Mouse (Mus musculus): ENCODE data around the gene Mknk1. TPM values are rescaled to one million over a fixed set of nuclear protein-coding genes. Genes with fewer than 3 reads are reported as not detected.

Mknk1 gene
- polyA plus RNA-seq, 1 experiment from 2014 or later: 23.3 TPM

GRCm38 (mm10) chr4:115848083-115848482 is 9.1 kb downstream of the Mknk1 start:
- Histone ChIP-seq H3K36me3 (peaks cover 28% of the 10 kb centered on the region), H3K27ac (no peak overlapping the region), H3K4me3 (replicated peaks) (no peak overlapping the region), H3K9me3 (no peaks in the 10 kb centered on the region), H3K9ac (replicated peaks) (no peak overlapping the region), H3K4me2 (replicated peaks) (no peak overlapping the region), H3K4me1 (replicated peaks) (no peaks in the 10 kb centered on the region; the same call in 1 of the 2 replicates), H3K27me3 (no peaks in the 10 kb centered on the region)
- 96% methylated on average over 1 of the region's 1 CpGs for WGBS
- no peak for ATAC-seq

DNA sequence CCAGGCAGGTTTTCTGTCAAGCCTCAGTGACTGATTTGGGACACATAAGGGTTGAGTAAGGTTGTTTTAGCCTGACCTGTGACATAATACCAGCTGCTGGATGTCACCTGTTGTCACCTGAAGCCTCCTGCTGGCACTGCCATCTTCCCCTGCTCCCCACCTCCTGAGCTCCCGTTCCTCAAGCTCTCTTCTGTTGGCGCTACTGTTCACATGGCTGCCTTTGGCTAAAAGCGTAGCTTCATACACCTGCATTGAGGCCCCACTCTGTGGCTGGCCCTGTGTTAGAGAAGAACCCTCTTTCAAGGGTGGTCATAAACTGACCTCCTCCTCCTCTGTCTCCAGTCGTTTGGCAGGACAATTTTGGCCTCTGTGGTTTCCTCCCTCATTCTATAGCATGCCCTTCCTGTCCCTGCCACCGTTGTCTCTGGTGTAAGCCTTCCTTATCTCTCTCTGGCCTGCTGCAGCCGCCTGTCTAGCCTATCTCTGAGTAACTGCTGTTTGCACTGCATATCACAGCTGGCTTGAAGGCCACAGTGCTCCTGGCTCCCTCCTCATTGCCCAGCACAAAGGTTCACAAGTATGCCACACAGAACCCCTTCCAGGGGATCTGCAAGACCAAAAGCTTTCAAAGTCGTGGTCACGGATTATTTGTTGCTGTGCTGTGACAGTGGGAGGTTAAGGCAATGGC is 10.1 kb downstream of the Mknk1 start:
- Histone ChIP-seq H3K4me2 (replicated peaks) (no peak overlapping the region), H3K36me3 (peaks cover 28% of the 10 kb centered on the region), H3K4me3 (replicated peaks) (no peak overlapping the region), H3K27me3 (no peaks in the 10 kb centered on the region), H3K4me1 (replicated peaks) (peaks cover 4% of the 10 kb centered on the region), H3K9ac (replicated peaks) (no peak overlapping the region), H3K27ac (no peak overlapping the region), H3K9me3 (no peaks in the 10 kb centered on the region)
- no peak for ATAC-seq
- 73% methylated on average over 8 of the region's 8 CpGs for WGBS

DNA sequence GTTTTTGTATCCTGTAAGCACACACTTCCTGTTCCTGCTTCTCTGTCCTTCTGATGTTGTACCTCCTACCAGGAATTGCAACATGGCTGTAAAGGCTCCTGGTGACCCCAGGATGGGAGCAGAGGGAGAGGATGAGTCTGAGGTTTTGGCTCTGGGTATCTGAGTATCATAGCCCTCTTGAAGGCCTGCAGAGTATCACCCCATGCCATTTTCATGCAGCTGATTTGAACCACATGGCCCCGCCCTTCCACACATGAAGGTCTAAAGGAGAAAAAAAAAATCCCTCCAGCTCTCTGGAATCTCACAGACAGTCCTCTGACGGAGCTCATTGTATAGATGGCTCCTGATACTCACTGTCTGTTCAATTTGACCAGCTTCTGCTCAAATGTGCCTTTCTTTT is 11.1 kb downstream of the Mknk1 start:
- Histone ChIP-seq H3K36me3 (peaks cover 28% of the 10 kb centered on the region), H3K4me3 (replicated peaks) (no peak overlapping the region), H3K27me3 (no peaks in the 10 kb centered on the region), H3K9ac (replicated peaks) (no peak overlapping the region), H3K4me2 (replicated peaks) (no peak overlapping the region), H3K27ac (no peak overlapping the region), H3K4me1 (replicated peaks) (peaks cover 14% of the 10 kb centered on the region), H3K9me3 (no peaks in the 10 kb centered on the region)
- 74% methylated on average over 2 of the region's 2 CpGs for WGBS
- no peak for ATAC-seq

- Histone ChIP-seq H3K36me3 (peaks cover 28% of the 10 kb centered on the region), H3K4me3 (replicated peaks) (no peak overlapping the region), H3K9ac (replicated peaks) (no peak overlapping the region), H3K4me2 (replicated peaks) (no peak overlapping the region), H3K4me1 (replicated peaks) (peaks cover 19% of the 10 kb centered on the region), H3K27me3 (no peaks in the 10 kb centered on the region), H3K9me3 (no peaks in the 10 kb centered on the region), H3K27ac (no peak overlapping the region)
- WGBS: 76% methylated on average over 2 of the region's 2 CpGs
- ATAC-seq: no peak
Observed at GRCm38 (mm10) chr4:115850631-115851030, 11.6 kb downstream of the Mknk1 start.

GRCm38 (mm10) chr4:115851569-115851968 is 12.6 kb downstream of the Mknk1 start:
- H3K4me1 ChIP-seq (replicated peaks): peaks cover 28% of the 10 kb centered on the region
- no peak overlapping the region for H3K4me2 ChIP-seq (replicated peaks)
- no peaks in the 10 kb centered on the region for H3K9me3 ChIP-seq
- WGBS: 88% methylated on average over 6 of the region's 6 CpGs
- H3K36me3 ChIP-seq: peaks cover 28% of the 10 kb centered on the region
- H3K27me3 ChIP-seq: no peaks in the 10 kb centered on the region
- ATAC-seq: no peak
- H3K4me3 ChIP-seq (replicated peaks): no peak overlapping the region
- no peak overlapping the region for H3K27ac ChIP-seq
- no peak overlapping the region for H3K9ac ChIP-seq (replicated peaks)

- H3K9me3 ChIP-seq: no peaks in the 10 kb centered on the region
- H3K4me2 ChIP-seq (replicated peaks): no peak overlapping the region
- no peaks in the 10 kb centered on the region for H3K27me3 ChIP-seq
- peaks cover 35% of the 10 kb centered on the region for H3K36me3 ChIP-seq
- peaks cover 38% of the 10 kb centered on the region for H3K4me1 ChIP-seq (replicated peaks)
- ATAC-seq: no peak
- peak overlapping the region; percentile 68; the same call in 1 of the 2 replicates for H3K27ac ChIP-seq
- WGBS: 48% methylated on average over 6 of the region's 6 CpGs
- H3K9ac ChIP-seq (replicated peaks): no peak overlapping the region
- no peak overlapping the region for H3K4me3 ChIP-seq (replicated peaks)
Observed at GRCm38 (mm10) chr4:115855100-115855499, 16.1 kb downstream of the Mknk1 start.

GRCm38 (mm10) chr4:115855609-115856008 is 16.6 kb downstream of the Mknk1 start:
- Histone ChIP-seq H3K36me3 (peaks cover 38% of the 10 kb centered on the region), H3K9ac (replicated peaks) (no peak overlapping the region), H3K9me3 (no peaks in the 10 kb centered on the region), H3K4me3 (replicated peaks) (no peak overlapping the region), H3K4me1 (replicated peaks) (peaks cover 38% of the 10 kb centered on the region), H3K27me3 (no peaks in the 10 kb centered on the region), H3K27ac (peak overlapping the region; percentile 68), H3K4me2 (replicated peaks) (no peak overlapping the region)
- ATAC-seq: no peak
- 47% methylated on average over 4 of the region's 4 CpGs for WGBS

DNA sequence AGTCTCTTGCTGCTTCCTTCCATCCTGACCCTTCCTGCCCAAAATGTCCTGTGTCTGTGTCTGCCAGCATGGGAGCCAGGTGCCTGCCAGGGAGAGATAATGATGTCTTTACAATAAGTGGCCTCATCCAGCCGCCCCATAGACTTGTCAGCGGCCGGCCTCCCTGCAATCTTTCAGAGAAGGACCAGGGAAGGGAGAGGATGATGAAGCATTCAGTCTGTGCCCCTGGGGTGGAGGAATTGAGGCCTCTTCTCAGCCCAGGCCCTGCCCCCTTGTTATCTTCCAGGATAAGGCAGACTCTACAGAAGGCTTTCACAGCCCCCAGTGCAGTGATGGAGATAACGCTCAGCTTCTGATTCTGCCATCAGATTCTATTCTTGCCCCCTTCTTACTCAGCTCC is 17.3 kb downstream of the Mknk1 start:
- Histone ChIP-seq H3K4me3 (replicated peaks) (no peak overlapping the region), H3K36me3 (peaks cover 41% of the 10 kb centered on the region), H3K4me1 (replicated peaks) (peaks cover 38% of the 10 kb centered on the region), H3K27me3 (no peaks in the 10 kb centered on the region), H3K27ac (peak overlapping the region; percentile 68), H3K9me3 (no peaks in the 10 kb centered on the region), H3K9ac (replicated peaks) (peak overlapping the region; percentile 16; the same call in 1 of the 2 replicates), H3K4me2 (replicated peaks) (no peak overlapping the region)
- WGBS: 29% methylated on average over 4 of the region's 4 CpGs
- peak; percentile 37 for ATAC-seq

GRCm38 (mm10) chr4:115857293-115857883 is 18.4 kb downstream of the Mknk1 start:
- H3K27me3 ChIP-seq: no peaks in the 10 kb centered on the region
- H3K27ac ChIP-seq: peak overlapping the region; percentile 17; the same call in 1 of the 2 replicates
- H3K4me3 ChIP-seq (replicated peaks): no peak overlapping the region
- peaks cover 38% of the 10 kb centered on the region for H3K4me1 ChIP-seq (replicated peaks)
- H3K9me3 ChIP-seq: no peaks in the 10 kb centered on the region
- ATAC-seq: no peak
- H3K36me3 ChIP-seq: peaks cover 40% of the 10 kb centered on the region
- WGBS: 90% methylated on average over 9 of the region's 9 CpGs
- no peak overlapping the region for H3K4me2 ChIP-seq (replicated peaks)
- no peak overlapping the region for H3K9ac ChIP-seq (replicated peaks)

- Histone ChIP-seq H3K4me1 (replicated peaks) (peaks cover 5% of the 10 kb centered on the region), H3K27me3 (no peaks in the 10 kb centered on the region), H3K9ac (replicated peaks) (no peak overlapping the region), H3K27ac (no peak overlapping the region), H3K4me3 (replicated peaks) (no peak overlapping the region), H3K9me3 (no peaks in the 10 kb centered on the region), H3K4me2 (replicated peaks) (no peak overlapping the region), H3K36me3 (peaks cover 39% of the 10 kb centered on the region)
- WGBS: 69% methylated on average over 7 of the region's 7 CpGs
- no peak for ATAC-seq
Observed at GRCm38 (mm10) chr4:115863352-115863751, 24.4 kb downstream of the Mknk1 start.

- no peak overlapping the region for H3K4me3 ChIP-seq (replicated peaks)
- H3K4me2 ChIP-seq (replicated peaks): no peak overlapping the region
- H3K36me3 ChIP-seq: peaks cover 38% of the 10 kb centered on the region
- H3K9ac ChIP-seq (replicated peaks): no peak overlapping the region
- H3K27me3 ChIP-seq: no peaks in the 10 kb centered on the region
- 54% methylated on average over 10 of the region's 10 CpGs for WGBS
- no peak for ATAC-seq
- no peaks in the 10 kb centered on the region for H3K9me3 ChIP-seq
- no peak overlapping the region for H3K27ac ChIP-seq
- peaks cover 10% of the 10 kb centered on the region for H3K4me1 ChIP-seq (replicated peaks)
Observed at GRCm38 (mm10) chr4:115863880-115864279, 24.9 kb downstream of the Mknk1 start.

- no peak overlapping the region for H3K4me2 ChIP-seq (replicated peaks)
- H3K9ac ChIP-seq (replicated peaks): 0 out of 2 replicates have a peak overlapping the region, but pooled peaks have one; percentile 28
- H3K36me3 ChIP-seq: peaks cover 21% of the 10 kb centered on the region
- no peaks in the 10 kb centered on the region for H3K9me3 ChIP-seq
- H3K27ac ChIP-seq: peak overlapping the region; percentile 80
- peaks cover 24% of the 10 kb centered on the region for H3K4me1 ChIP-seq (replicated peaks)
- ATAC-seq: peak; percentile 75
- H3K4me3 ChIP-seq (replicated peaks): no peak overlapping the region
- no peaks in the 10 kb centered on the region for H3K27me3 ChIP-seq
- WGBS: 11% methylated on average over 16 of the region's 16 CpGs
Observed at GRCm38 (mm10) chr4:115869512-115870210, 30.7 kb downstream of the Mknk1 start.
